Comparison of ENCODE assay signal across 26 mouse cellular contexts in the genomic region with DNA sequence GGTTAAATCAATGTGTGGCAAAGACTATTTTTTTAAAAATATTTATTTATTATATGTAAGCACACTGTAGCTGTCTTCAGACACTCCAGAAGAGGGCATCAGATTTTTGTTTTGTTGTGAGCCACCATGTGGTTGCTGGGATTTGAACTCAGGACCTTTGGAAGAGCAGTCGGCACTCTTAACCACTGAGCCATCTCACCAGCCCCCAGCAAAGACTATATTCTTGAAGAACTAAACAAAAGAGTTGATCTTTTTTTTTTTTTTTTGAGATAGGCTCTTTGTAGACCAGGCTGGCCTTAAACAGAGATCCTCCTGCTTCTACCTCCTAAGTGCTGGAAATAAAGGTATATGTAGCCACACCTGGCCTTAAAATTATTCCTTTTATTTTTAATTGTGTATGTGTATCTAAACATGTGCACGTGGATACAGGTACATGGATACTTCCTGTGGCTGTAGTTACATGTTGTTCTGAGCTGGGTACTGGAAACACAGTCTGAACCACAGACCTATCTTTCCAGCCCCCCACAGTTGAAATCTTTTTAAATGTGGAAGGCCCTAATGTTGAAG. TPM values are rescaled to one million over a fixed set of nuclear protein-coding genes. Genes with fewer than 3 reads are reported as not detected.
A peak's percentile ranks its signal among the peaks of the same experiment; 100 is the strongest.
DNase-seq lines count a peak whose midpoint lies in the region; ATAC-seq and TF ChIP-seq lines count a peak whose summit lies in the region.
"Had no signal": no experiment of that assay in that cellular context is flagged by ENCODE, and none has a peak within 500 bp of the region (broad histone marks: within the 10 kb centered on the region; RNA-seq: fewer than 3 reads in every experiment).

No protein-coding gene starts in this region.

- no peaks in the 10 kb centered on the region for H3K9me3 ChIP-seq in liver, embryonic 11.5 days (ENCODE audit: control insufficient read depth, low read length)
- H3K9me3 ChIP-seq in liver, postnatal 0 days (ENCODE audit: low read length), result no peaks in the 10 kb centered on the region
- no peaks in the 10 kb centered on the region for H3K9me3 ChIP-seq in ES-Bruce4 (replicated peaks; ENCODE audit: control insufficient read depth, insufficient read depth, low read length, poor library complexity, severe bottlenecking)
- no peaks in the 10 kb centered on the region for H3K9me3 ChIP-seq in liver, embryonic 13.5 days (replicated peaks)
- H3K9me3 ChIP-seq: embryonic facial prominence, embryonic 12.5 days; embryonic facial prominence, embryonic 15.5 days; G1E; heart, embryonic 12.5 days; heart, embryonic 15.5 days had no signal

- no peak for TF ChIP-seq EP300 in liver, postnatal 0 days (IDR thresholded peaks at IDR 0.05; ENCODE audit: low read depth)
- TF ChIP-seq EP300 in ES-Bruce4 (IDR thresholded peaks at IDR 0.05; ENCODE audit: insufficient read depth, low read depth, low read length), result no peak

- ATAC-seq in liver, embryonic 11.5 days (replicated peaks; ENCODE audit: low FRiP score), result no peak
- ATAC-seq in liver, postnatal 0 days, result no peak
- no peak for ATAC-seq in liver, embryonic 13.5 days (ENCODE audit: low read depth)
- ATAC-seq: forebrain, embryonic 14.5 days; forebrain, postnatal 0 days; hindbrain, postnatal 0 days; inflammation-experienced regulatory T-cells, adult 6 months had no signal

- TF ChIP-seq POLR2A in ES-Bruce4 (IDR thresholded peaks at IDR 0.05; ENCODE audit: insufficient read depth, low read length), result no peak

- H3K36me3 ChIP-seq in liver, embryonic 11.5 days (ENCODE audit: control insufficient read depth, insufficient read depth, low read length), result peaks cover 15% of the 10 kb centered on the region; the same call in 1 of the 2 replicates
- H3K36me3 ChIP-seq in liver, postnatal 0 days (replicated peaks; ENCODE audit: insufficient read depth, low read length), result peaks cover 7% of the 10 kb centered on the region
- H3K36me3 ChIP-seq in ES-Bruce4 (ENCODE audit: control insufficient read depth, insufficient read depth, low read length, poor library complexity, severe bottlenecking), result peaks cover 33% of the 10 kb centered on the region
- peaks cover 25% of the 10 kb centered on the region for H3K36me3 ChIP-seq in liver, embryonic 13.5 days

- H3K4me2 ChIP-seq in liver, embryonic 11.5 days, result peak overlapping the region; percentile 91
- H3K4me2 ChIP-seq in liver, postnatal 0 days (ENCODE audit: low read depth, low read length), result no peak overlapping the region
- H3K4me2 ChIP-seq in liver, embryonic 13.5 days, result peak overlapping the region; percentile 51
- H3K4me2 ChIP-seq: embryonic facial prominence, embryonic 12.5 days; embryonic facial prominence, embryonic 15.5 days; heart, embryonic 12.5 days; heart, embryonic 15.5 days; hindbrain, embryonic 14.5 days had no signal

- H3K27me3 ChIP-seq in liver, embryonic 11.5 days (replicated peaks; ENCODE audit: control insufficient read depth, insufficient read depth, low read length), result no peaks in the 10 kb centered on the region
- H3K27me3 ChIP-seq in liver, postnatal 0 days (ENCODE audit: insufficient read depth, low read length), result no peaks in the 10 kb centered on the region
- no peaks in the 10 kb centered on the region for H3K27me3 ChIP-seq in ES-Bruce4 (ENCODE audit: control insufficient read depth, insufficient read depth, low read length, poor library complexity, severe bottlenecking)
- H3K27me3 ChIP-seq in liver, embryonic 13.5 days, result no peaks in the 10 kb centered on the region
- H3K27me3 ChIP-seq: embryonic facial prominence, embryonic 12.5 days; embryonic facial prominence, embryonic 15.5 days; heart, embryonic 12.5 days; heart, embryonic 15.5 days had no signal

- WGBS in liver, embryonic 11.5 days, result 77% methylated on average over 2 of the region's 2 CpGs
- WGBS in liver, postnatal 0 days (ENCODE audit: insufficient replicate concordance), result 68% methylated on average over 2 of the region's 2 CpGs
- 53% methylated on average over 2 of the region's 2 CpGs for WGBS in liver, embryonic 13.5 days (ENCODE audit: insufficient replicate concordance)

- peaks cover 19% of the 10 kb centered on the region for H3K4me1 ChIP-seq in liver, embryonic 11.5 days (replicated peaks; ENCODE audit: control insufficient read depth, insufficient read depth, low read length)
- H3K4me1 ChIP-seq in liver, postnatal 0 days (ENCODE audit: insufficient read depth), result peaks cover 28% of the 10 kb centered on the region
- no peaks in the 10 kb centered on the region for H3K4me1 ChIP-seq in ES-Bruce4 (ENCODE audit: control insufficient read depth, insufficient read depth, low read length)
- H3K4me1 ChIP-seq in liver, embryonic 13.5 days (replicated peaks), result peaks cover 69% of the 10 kb centered on the region

- no peak for DNase-seq in liver, embryonic 11.5 days (ENCODE audit: low spot score)
- no peak for DNase-seq in liver, postnatal 0 days
- DNase-seq in liver, embryonic 13.5 days, result no peak
- DNase-seq in thymus, postnatal 4 days, result no peak
- DNase-seq in frontal cortex, postnatal 14 days (ENCODE audit: low spot score in 2 of 2), result no peak
- DNase-seq: adrenal gland, adult 2 months; adrenal gland, postnatal 14 days; cerebellum, adult 11 months; cerebellum, adult 2 months; cerebellum, adult 9-11 months; cerebellum, postnatal 25 days; forebrain, postnatal 0 days; gastrocnemius, postnatal 25 days; heart, adult 18-20 months; heart, postnatal 10 days; heart, postnatal 4 days had no signal

- H3K9ac ChIP-seq in liver, embryonic 11.5 days (ENCODE audit: low read depth, low read length), result no peak overlapping the region
- H3K9ac ChIP-seq in liver, postnatal 0 days (replicated peaks), result no peak overlapping the region
- H3K9ac ChIP-seq in ES-Bruce4 (ENCODE audit: low read depth, poor library complexity, severe bottlenecking), result peak overlapping the region; percentile 57
- H3K9ac ChIP-seq in liver, embryonic 13.5 days, result peak overlapping the region; percentile 6; the same call in 1 of the 2 replicates
- H3K9ac ChIP-seq: embryonic facial prominence, embryonic 12.5 days; embryonic facial prominence, embryonic 15.5 days; forebrain, postnatal 0 days; heart, embryonic 12.5 days; heart, embryonic 15.5 days; hindbrain, embryonic 14.5 days had no signal

- no peak for TF ChIP-seq CTCF in liver, postnatal 0 days (IDR thresholded peaks at IDR 0.05; ENCODE audit: low read depth)
- no peak for TF ChIP-seq CTCF in ES-Bruce4 (IDR thresholded peaks at IDR 0.05; ENCODE audit: low read depth, low read length)

- H3K27ac ChIP-seq in liver, embryonic 11.5 days (ENCODE audit: low read depth, low read length), result no peak overlapping the region
- no peak overlapping the region for H3K27ac ChIP-seq in liver, postnatal 0 days (ENCODE audit: low read depth)
- no peak overlapping the region for H3K27ac ChIP-seq in ES-Bruce4 (ENCODE audit: insufficient read depth, low read length)
- H3K27ac ChIP-seq in liver, embryonic 13.5 days, result no peak overlapping the region
- H3K27ac ChIP-seq: embryonic facial prominence, embryonic 12.5 days; embryonic facial prominence, embryonic 15.5 days; heart, embryonic 15.5 days; hindbrain, embryonic 14.5 days; hindbrain, postnatal 0 days had no signal

- no peak overlapping the region; the same call in 1 of the 2 replicates for H3K4me3 ChIP-seq in liver, embryonic 11.5 days (ENCODE audit: low read depth, low read length)
- H3K4me3 ChIP-seq in liver, postnatal 0 days (ENCODE audit: low read depth, low read length), result no peak overlapping the region
- H3K4me3 ChIP-seq in ES-Bruce4 (ENCODE audit: low read depth, low read length), result no peak overlapping the region
- no peak overlapping the region for H3K4me3 ChIP-seq in liver, embryonic 13.5 days (replicated peaks)
- H3K4me3 ChIP-seq: embryonic facial prominence, embryonic 12.5 days; embryonic facial prominence, embryonic 15.5 days; heart, embryonic 12.5 days; heart, embryonic 15.5 days had no signal

RNA-seq across cellular contexts. Expression of a gene that starts 3.6 kb away (rescaled TPM):
- polyA plus RNA-seq in liver, embryonic 11.5 days (2014; fragmentation: Nextera tagmentation; extraction: Ambion mirVana), result 154 and 162 TPM in 2 replicates
- polyA plus RNA-seq in liver, postnatal 0 days (2015; fragmentation: Nextera tagmentation; extraction: Ambion mirVana), result 30.9 and 32.2 TPM in 2 replicates
- polyA plus RNA-seq in ES-Bruce4 (2011; ENCODE audit: insufficient read depth, insufficient read length, low read depth, missing spikeins), result 584 and 631 TPM in 2 replicates
- 67.5 and 79.6 TPM in 2 replicates for polyA plus RNA-seq in liver, embryonic 13.5 days (2015; fragmentation: Nextera tagmentation; extraction: Ambion mirVana)

RNA-seq across cellular contexts. Expression of a gene that starts 23.0 kb away (rescaled TPM):
- polyA plus RNA-seq in liver, embryonic 11.5 days (2014; fragmentation: Nextera tagmentation; extraction: Ambion mirVana), result 13.2 and 17.8 TPM in 2 replicates
- 9.2 TPM in 2 replicates for polyA plus RNA-seq in liver, postnatal 0 days (2015; fragmentation: Nextera tagmentation; extraction: Ambion mirVana)
- 10.4 and 12.8 TPM in 2 replicates for polyA plus RNA-seq in ES-Bruce4 (2011; ENCODE audit: insufficient read depth, insufficient read length, low read depth, missing spikeins)
- 4.4 and 5.0 TPM in 2 replicates for polyA plus RNA-seq in liver, embryonic 13.5 days (2015; fragmentation: Nextera tagmentation; extraction: Ambion mirVana)

RNA-seq across cellular contexts. Expression of a gene that starts 49.2 kb away (rescaled TPM):
- polyA plus RNA-seq in liver, embryonic 11.5 days (2014; fragmentation: Nextera tagmentation; extraction: Ambion mirVana), result 110 and 113 TPM in 2 replicates
- 234 and 261 TPM in 2 replicates for polyA plus RNA-seq in liver, postnatal 0 days (2015; fragmentation: Nextera tagmentation; extraction: Ambion mirVana)
- 334 and 349 TPM in 2 replicates for polyA plus RNA-seq in ES-Bruce4 (2011; ENCODE audit: insufficient read depth, insufficient read length, low read depth, missing spikeins)
- 81.8 and 85.0 TPM in 2 replicates for polyA plus RNA-seq in liver, embryonic 13.5 days (2015; fragmentation: Nextera tagmentation; extraction: Ambion mirVana)
- polyA plus RNA-seq: G1E had no signal

RNA-seq across cellular contexts. Expression of a gene that starts 58.8 kb away (rescaled TPM):
- polyA plus RNA-seq in liver, embryonic 11.5 days (2014; fragmentation: Nextera tagmentation; extraction: Ambion mirVana), result 15.1 and 18.7 TPM in 2 replicates
- 9.2 and 10.0 TPM in 2 replicates for polyA plus RNA-seq in liver, postnatal 0 days (2015; fragmentation: Nextera tagmentation; extraction: Ambion mirVana)
- 11.7 and 15.1 TPM in 2 replicates for polyA plus RNA-seq in ES-Bruce4 (2011; ENCODE audit: insufficient read depth, insufficient read length, low read depth, missing spikeins)
- 13.1 and 13.7 TPM in 2 replicates for polyA plus RNA-seq in liver, embryonic 13.5 days (2015; fragmentation: Nextera tagmentation; extraction: Ambion mirVana)

Comparison
In these comparisons a context has a peak if more than half of its experiments do, and no peak if none do; other contexts are left out.
1. H3K9ac ChIP-seq: peak in ES-Bruce4 (single experiment) and liver, embryonic 13.5 days (single experiment); none in liver, embryonic 11.5 days (single experiment) and liver, postnatal 0 days (single experiment).